Mouse (Mus musculus): ENCODE data around the gene Gm10477.

- no peak for TF ChIP-seq POLR2A (IDR thresholded peaks at IDR 0.05; ENCODE audit: borderline replicate concordance, control insufficient read depth, low read depth, low read length)
- no peak for TF ChIP-seq CTCF (IDR thresholded peaks at IDR 0.05; ENCODE audit: control insufficient read depth, insufficient read depth, low read length)
These were observed 47.0 kb upstream of the Gm10477 start for GRCm38 (mm10) chrX:56477553-56477952.

Measured in bone marrow, adult 2 months (tissue).